Mouse (Mus musculus) spleen, adult 2 months (tissue): ENCODE measurements around the gene Tmem108.

Experiments used
- CTCF ChIP-seq: fragments of 200-500 bp; IDR thresholded peaks from 2 replicates; pipeline ENCODE4 v1.5.1; 2011; ENCODE audit warnings: mild to moderate bottlenecking, inconsistent platforms; ENCODE audit not compliant: insufficient read depth, insufficient read length, insufficient replicate concordance; ENCODE audit errors: extremely low read depth
- POLR2A ChIP-seq: fragments of 200-500 bp; IDR thresholded peaks from 2 replicates; pipeline ENCODE4 v1.6.1; 2011; ENCODE audit warnings: low read depth, low read length, inconsistent platforms

DNA sequence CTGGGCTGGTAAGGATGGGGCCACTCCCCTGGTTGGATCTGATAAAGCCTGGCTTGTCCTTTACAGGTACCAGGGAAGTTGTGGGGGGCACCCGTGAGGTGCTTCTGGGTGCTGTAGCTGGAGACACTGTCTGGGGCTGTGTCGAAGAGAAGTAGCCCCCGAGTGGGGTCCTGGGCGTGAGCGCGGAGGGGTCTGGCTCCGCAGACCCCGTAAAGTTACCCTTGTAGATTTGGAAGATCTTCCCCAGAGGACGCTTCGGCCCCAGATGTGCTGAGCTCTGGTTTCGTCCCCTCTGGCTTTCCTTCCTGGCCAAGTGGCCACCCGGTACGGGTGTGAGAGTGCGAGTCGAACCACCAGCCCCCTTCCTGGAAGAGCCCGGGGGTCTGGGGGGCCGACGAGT, 262.3 kb downstream of the Tmem108 start:
- TF ChIP-seq CTCF (no peak), POLR2A (no peak)
